Mouse (Mus musculus) small intestine, adult 2 months (tissue): ENCODE measurements around the gene G3bp1.

Experiments
- CTCF ChIP-seq: fragments of 200-500 bp; IDR thresholded peaks from 2 replicates; pipeline ENCODE4 v1.5.1; 2012; ENCODE audit warnings: low read depth, mild to moderate bottlenecking, control low read depth, inconsistent platforms, low read length, moderate library complexity, mixed read lengths; ENCODE audit not compliant: insufficient replicate concordance, insufficient read length; ENCODE audit errors: extremely low read depth
- POLR2A ChIP-seq: fragments of 200-500 bp; IDR thresholded peaks from 2 replicates; pipeline ENCODE4 v1.6.1; 2012; ENCODE audit warnings: low read depth, mild to moderate bottlenecking, control low read depth, inconsistent platforms, low read length, moderate library complexity

DNA sequence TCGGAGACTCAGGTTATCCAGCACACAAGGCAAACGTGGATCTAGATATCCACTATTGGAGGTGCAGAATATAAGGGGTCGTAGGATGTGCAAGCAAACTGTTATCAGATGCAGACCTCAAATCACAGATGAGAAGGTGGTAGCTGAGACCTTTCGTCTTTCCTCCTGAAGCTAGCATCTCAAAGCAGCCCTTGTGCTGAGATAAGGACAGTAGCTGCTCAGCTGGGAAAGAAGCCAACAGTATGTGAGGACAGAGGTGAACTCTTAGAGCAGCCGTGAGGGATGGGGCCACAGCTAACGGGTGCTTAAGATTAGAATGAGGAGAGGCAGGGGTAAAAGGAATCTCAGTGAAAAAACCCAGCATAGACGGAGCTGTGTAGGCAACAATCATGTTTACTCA, 72.6 kb downstream of the G3bp1 start:
- TF ChIP-seq CTCF (no peak), POLR2A (no peak)
